Mouse (Mus musculus): ENCODE measurements around the gene Rasgrp4.
"Not testable (repeated sequence)": the region's sequence is repeated elsewhere in the genome, so short reads cannot be mapped to it uniquely, and the experiment has no call there.

Rasgrp4 gene

DNA sequence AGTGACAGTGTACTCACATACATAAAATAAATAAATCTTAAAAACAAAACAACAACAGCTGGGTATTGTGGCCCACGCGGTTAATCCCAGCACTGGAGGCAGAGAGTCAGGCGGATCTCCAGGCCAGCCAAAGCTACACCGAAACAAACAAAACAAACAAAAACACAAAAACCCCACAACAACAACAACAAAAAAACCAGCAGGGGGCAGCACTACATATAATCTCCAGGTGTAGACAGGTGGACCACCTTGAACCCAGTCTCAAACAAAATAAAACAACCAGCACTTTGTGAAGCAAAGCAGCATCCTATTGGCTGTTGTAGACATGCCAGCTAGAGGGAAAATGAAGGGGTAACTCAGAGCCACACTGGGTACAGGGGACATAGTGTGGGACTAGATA lies 43.5 kb downstream of the Rasgrp4 start:
- DNase-seq (ENCODE audit: low read depth, low spot score) = no peak

- no peak for DNase-seq (ENCODE audit: low read depth, low spot score)
Observed at GRCm38 (mm10) chr7:29179323-29179722, 44.7 kb downstream of the Rasgrp4 start.

DNA sequence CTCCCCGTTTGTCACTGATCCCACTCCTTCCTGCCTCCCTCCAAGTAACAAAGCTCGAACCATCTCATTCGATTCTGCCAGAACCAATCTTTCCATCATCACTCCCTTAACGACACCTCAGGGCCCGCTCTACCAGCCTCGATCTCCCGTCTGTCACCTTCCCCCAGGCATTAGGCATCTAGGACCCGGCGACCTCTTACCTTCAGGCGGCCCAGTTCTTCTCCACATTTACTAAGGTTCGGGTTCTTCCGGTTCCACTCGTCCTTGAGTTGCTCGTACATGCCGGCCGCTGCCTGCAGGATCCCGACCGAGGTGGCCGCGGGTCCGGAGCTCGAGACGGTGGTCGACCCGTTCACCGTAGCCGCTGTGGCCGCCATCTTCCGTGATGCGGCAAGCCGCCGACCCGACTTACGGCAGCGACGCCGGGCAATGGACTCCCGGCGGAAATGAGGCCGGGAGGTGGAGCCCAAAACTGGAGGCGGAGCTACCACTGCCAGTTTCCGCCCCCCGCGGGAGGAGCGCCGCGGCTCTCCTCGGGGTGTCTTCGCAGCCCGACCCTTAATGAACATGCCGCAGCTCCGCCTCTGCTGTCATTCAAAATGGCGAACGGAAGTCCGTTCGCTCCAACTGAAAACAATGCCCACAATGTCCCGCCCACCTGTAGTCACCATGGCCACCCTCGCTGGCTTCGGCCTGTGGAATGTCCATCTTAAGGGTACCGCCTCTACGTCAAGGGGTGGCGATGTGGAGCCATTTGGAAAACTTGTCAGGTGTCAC lies 45.6 kb downstream of the Rasgrp4 start, which contains the start of gene Psmd8:
Gene Psmd8 (minus strand): TSS at position 625 of the 777 bp plus-strand sequence.
- DNase-seq (ENCODE audit: low read depth, low spot score) = peak; percentile 99

GRCm38 (mm10) chr7:29180854-29181236 lies 46.2 kb downstream of the Rasgrp4 start:
- no peak for DNase-seq (ENCODE audit: low read depth, low spot score)

GRCm38 (mm10) chr7:29181323-29181722 lies 46.7 kb downstream of the Rasgrp4 start:
- DNase-seq (ENCODE audit: low read depth, low spot score) = not testable (repeated sequence)

- not testable (repeated sequence) for DNase-seq (ENCODE audit: low read depth, low spot score)
Observed at GRCm38 (mm10) chr7:29194230-29194629, 59.6 kb downstream of the Rasgrp4 start.

DNA sequence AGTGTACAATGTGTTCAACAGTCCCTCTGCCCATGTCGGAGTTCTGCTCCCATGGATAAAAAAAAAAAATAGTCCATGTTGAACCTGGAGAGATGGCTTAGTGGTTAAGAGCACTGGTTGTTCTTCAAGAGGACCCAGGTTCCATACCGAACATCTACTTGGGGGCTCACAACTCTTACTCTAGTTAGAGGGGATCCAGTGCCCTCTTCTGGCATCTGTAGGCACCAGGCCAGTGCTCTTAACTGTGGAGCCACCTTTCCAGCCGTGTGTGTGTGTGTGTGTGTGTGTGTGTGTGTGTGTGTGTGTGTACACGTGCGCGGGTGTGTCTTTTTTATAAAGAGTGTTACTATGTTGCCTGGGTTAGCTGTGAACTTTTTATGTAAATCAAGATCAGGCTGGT lies 67.9 kb downstream of the Rasgrp4 start:
- no peak for DNase-seq (ENCODE audit: low read depth, low spot score)
